Mouse (Mus musculus) small intestine, adult 2 months (tissue): ENCODE measurements around the gene Eno1.
"Not testable (repeated sequence)": the region's sequence is repeated elsewhere in the genome, so short reads cannot be mapped to it uniquely, and the experiment has no call there.

ENCODE experiments used
- CTCF ChIP-seq: fragments of 200-500 bp; IDR thresholded peaks from 2 replicates; pipeline ENCODE4 v1.5.1; 2012; ENCODE audit warnings: low read depth, mild to moderate bottlenecking, control low read depth, inconsistent platforms, low read length, moderate library complexity, mixed read lengths; ENCODE audit not compliant: insufficient replicate concordance, insufficient read length; ENCODE audit errors: extremely low read depth
- POLR2A ChIP-seq: fragments of 200-500 bp; IDR thresholded peaks from 2 replicates; pipeline ENCODE4 v1.6.1; 2012; ENCODE audit warnings: low read depth, mild to moderate bottlenecking, control low read depth, inconsistent platforms, low read length, moderate library complexity

DNA sequence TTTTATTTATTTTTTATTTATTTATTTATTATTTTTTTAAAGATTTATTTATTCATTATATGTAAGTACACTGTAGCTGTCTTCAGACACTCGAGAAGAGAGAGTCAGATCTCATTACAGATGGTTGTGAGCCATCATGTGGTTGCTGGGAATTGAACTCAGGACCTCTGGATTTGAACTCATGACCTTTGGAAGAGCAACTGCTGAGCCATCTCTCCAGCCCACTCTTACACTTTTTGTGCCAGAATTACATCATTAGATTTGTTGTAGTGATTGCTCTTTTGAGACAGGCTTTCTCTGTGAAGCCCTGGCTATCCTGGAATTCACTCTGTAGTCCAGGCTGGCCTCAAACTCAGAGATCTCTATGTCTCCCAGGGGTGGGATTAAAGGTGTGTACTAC is 50.9 kb downstream of the Eno1 start:
- not testable (repeated sequence) for TF ChIP-seq CTCF, POLR2A
